Mouse (Mus musculus) frontal cortex, adult (tissue): ENCODE measurements around the gene Dlgap1.

ENCODE experiments used
- ATAC-seq: cut with Nextera tagmentation; 2 replicates; pipeline ENCODE4 v1.9.2; 2017; ENCODE audit warnings: mild to moderate bottlenecking, moderate library complexity, mixed read lengths; ENCODE audit not compliant: low TSS enrichment

The Dlgap1 gene

GRCm38 (mm10) chr17:70614407-70615060 is 645.7 kb downstream of the Dlgap1 start:
- no peak for ATAC-seq

- peak; percentile 92 for ATAC-seq
Measured at GRCm38 (mm10) chr17:70622493-70622892, 653.6 kb downstream of the Dlgap1 start.

GRCm38 (mm10) chr17:70626396-70626795 is 657.5 kb downstream of the Dlgap1 start:
- no peak for ATAC-seq

- no peak for ATAC-seq
Measured at GRCm38 (mm10) chr17:70626925-70627324, 658.1 kb downstream of the Dlgap1 start.

- peak; percentile 72 for ATAC-seq
Measured at GRCm38 (mm10) chr17:70629653-70630378, 660.9 kb downstream of the Dlgap1 start.

GRCm38 (mm10) chr17:70633181-70633944 is 664.5 kb downstream of the Dlgap1 start:
- ATAC-seq = peak; percentile 65

GRCm38 (mm10) chr17:70643211-70643610 is 674.3 kb downstream of the Dlgap1 start:
- ATAC-seq = no peak

- ATAC-seq = no peak
Measured at GRCm38 (mm10) chr17:70646641-70647040, 677.8 kb downstream of the Dlgap1 start.

- no peak for ATAC-seq
Measured at GRCm38 (mm10) chr17:70661382-70661781, 692.5 kb downstream of the Dlgap1 start.

GRCm38 (mm10) chr17:70663992-70664391 is 695.1 kb downstream of the Dlgap1 start:
- ATAC-seq = no peak

GRCm38 (mm10) chr17:70664484-70665040 is 695.7 kb downstream of the Dlgap1 start:
- no peak for ATAC-seq

- peak; percentile 80 for ATAC-seq
Measured at GRCm38 (mm10) chr17:70673985-70674384, 705.1 kb downstream of the Dlgap1 start.

- ATAC-seq = no peak
Measured at GRCm38 (mm10) chr17:70676522-70676921, 707.6 kb downstream of the Dlgap1 start.

- ATAC-seq = peak; percentile 76
Measured at GRCm38 (mm10) chr17:70683561-70684167, 714.8 kb downstream of the Dlgap1 start.

- peak; percentile 42 for ATAC-seq
Measured at GRCm38 (mm10) chr17:70690174-70690573, 721.3 kb downstream of the Dlgap1 start.

GRCm38 (mm10) chr17:70690598-70690997 is 721.7 kb downstream of the Dlgap1 start:
- peak; percentile 54 for ATAC-seq

GRCm38 (mm10) chr17:70706976-70707818 is 738.3 kb downstream of the Dlgap1 start:
- peak; percentile 74 for ATAC-seq

- ATAC-seq = no peak
Measured at GRCm38 (mm10) chr17:70707819-70708140, 738.9 kb downstream of the Dlgap1 start.

- ATAC-seq = no peak
Measured at GRCm38 (mm10) chr17:70709545-70709944, 740.7 kb downstream of the Dlgap1 start.

GRCm38 (mm10) chr17:70713470-70713869 is 744.6 kb downstream of the Dlgap1 start:
- ATAC-seq = peak; percentile 66
